Mouse (Mus musculus) thymus, adult 2 months (tissue): ENCODE data around the gene E4f1.
"Not testable (repeated sequence)": the region's sequence is repeated elsewhere in the genome, so short reads cannot be mapped to it uniquely, and the experiment has no call there.

Source experiments
- CTCF ChIP-seq: fragments of 200-500 bp; IDR thresholded peaks from 2 replicates; pipeline ENCODE4 v1.5.1; 2012; ENCODE audit warnings: mild to moderate bottlenecking, control low read depth, low read length, moderate library complexity, borderline replicate concordance; ENCODE audit not compliant: control insufficient read depth, poor library complexity, insufficient read depth; ENCODE audit errors: extremely low read depth
- POLR2A ChIP-seq: fragments of 200-500 bp; IDR thresholded peaks from 2 replicates; pipeline ENCODE4 v1.6.1; 2012; ENCODE audit warnings: mild to moderate bottlenecking, low read length, control low read depth, moderate library complexity; ENCODE audit not compliant: control insufficient read depth, poor library complexity, insufficient read depth; ENCODE audit errors: extremely low read depth

DNA sequence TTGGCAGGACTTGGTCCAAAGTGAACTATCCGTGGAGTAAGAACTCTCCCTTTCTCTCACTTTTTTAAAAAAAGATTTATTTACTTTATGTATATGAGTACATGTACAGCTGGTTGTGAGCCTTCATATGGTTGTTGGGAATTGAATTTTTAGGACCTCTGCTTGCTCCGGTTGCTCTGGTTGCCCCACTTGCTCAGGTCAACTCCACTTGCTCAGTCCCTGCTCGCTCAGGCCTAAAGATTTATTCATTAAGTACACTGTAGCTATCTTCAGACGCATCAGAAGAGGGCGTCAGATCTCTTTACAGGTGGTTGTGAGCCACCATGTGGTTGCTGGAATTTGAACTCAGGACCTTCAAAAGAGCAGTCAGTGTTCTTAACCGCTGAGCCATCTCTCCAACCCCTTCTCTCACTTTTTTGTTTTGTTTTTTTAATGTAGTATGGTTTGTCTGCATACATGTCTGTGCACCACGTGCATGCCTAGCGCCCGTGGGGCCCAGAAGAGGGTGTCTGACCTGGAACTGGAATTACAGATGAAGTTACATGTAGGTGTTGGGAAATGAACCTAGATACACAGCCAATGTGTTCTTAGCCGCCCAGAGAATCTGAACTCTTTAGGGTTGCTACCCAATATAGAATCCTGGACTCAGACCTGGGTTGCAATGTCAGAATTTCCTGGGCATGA lies 14.4 kb downstream of the E4f1 start:
- not testable (repeated sequence) for TF ChIP-seq CTCF, POLR2A
